Mouse (Mus musculus): ENCODE measurements at regions not wholly inside any gene's neighbourhood (a gene's known extent, or its start where the extent isn't known, plus 50 kb on each side); places are given as distances from the start of the nearest gene placed in this dataset.

DNA sequence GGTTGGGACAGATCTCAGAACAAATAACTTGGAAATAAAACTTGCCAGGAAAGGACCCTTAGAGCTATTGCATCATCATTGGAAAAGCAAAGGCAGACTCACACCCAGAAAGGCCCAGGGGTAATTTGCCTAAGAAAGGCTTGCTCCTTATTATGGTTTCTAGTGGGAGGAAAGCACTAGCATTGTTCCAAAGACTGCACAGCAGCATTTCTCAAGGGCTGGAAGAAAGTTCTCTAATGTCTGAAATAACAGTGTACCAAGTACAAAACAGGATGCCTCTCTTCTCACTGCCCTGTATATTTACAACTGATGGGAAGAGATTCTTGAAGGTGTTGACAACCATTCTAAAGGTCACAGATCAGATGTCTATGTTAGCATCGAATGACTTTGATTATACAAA is 713.4 kb upstream of the Nrsn1 start:
- DNase-seq (ENCODE audit: low spot score) (no peak), ATAC-seq (replicated peaks; ENCODE audit: low FRiP score, low TSS enrichment, low read depth) (no peak)
- Histone ChIP-seq H3K4me1 (replicated peaks; ENCODE audit: control insufficient read depth, insufficient read depth, low read length) (no peaks in the 10 kb centered on the region), H3K36me3 (ENCODE audit: control insufficient read depth, insufficient read depth, low read length) (no peaks in the 10 kb centered on the region), H3K4me2 (ENCODE audit: low read length) (no peak overlapping the region), H3K27ac (ENCODE audit: low read depth) (no peak overlapping the region), H3K9me3 (ENCODE audit: control insufficient read depth, low read length) (no peaks in the 10 kb centered on the region), H3K4me3 (ENCODE audit: low read depth, low read length) (no peak overlapping the region), H3K27me3 (replicated peaks; ENCODE audit: control insufficient read depth, insufficient read depth, low read length) (no peaks in the 10 kb centered on the region), H3K9ac (ENCODE audit: low read length) (no peak overlapping the region)
- 85% methylated on average over 1 of the region's 1 CpGs for WGBS

DNA sequence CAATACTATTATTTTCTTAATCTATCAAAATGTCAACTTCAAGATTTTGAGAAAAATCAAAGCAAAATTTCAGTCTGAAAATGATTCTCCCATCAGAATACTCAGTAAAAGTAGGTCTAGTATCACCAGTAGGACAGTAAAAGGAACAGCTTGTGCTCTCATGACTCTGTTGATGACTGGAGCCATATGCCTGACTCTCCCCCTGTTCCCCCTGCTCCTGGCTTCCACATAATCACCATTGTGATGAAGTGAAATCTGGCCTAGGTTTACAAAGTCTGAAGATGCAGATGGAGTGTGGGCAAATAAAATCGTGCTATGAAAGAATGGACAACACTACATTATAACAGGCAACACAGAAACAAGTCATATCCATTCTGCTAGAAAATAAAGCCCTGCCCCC is 708.3 kb upstream of the Nrsn1 start:
- no peak overlapping the region for H3K9ac ChIP-seq (ENCODE audit: low read length)
- H3K36me3 ChIP-seq (ENCODE audit: control insufficient read depth, insufficient read depth, low read length): no peaks in the 10 kb centered on the region
- H3K4me1 ChIP-seq (replicated peaks; ENCODE audit: control insufficient read depth, insufficient read depth, low read length): no peaks in the 10 kb centered on the region
- DNase-seq (ENCODE audit: low spot score): no peak
- no peaks in the 10 kb centered on the region for H3K9me3 ChIP-seq (ENCODE audit: control insufficient read depth, low read length)
- 69% methylated on average over 1 of the region's 1 CpGs for WGBS
- no peak overlapping the region for H3K27ac ChIP-seq (ENCODE audit: low read depth)
- ATAC-seq (replicated peaks; ENCODE audit: low FRiP score, low TSS enrichment, low read depth): no peak
- no peak overlapping the region for H3K4me3 ChIP-seq (ENCODE audit: low read depth, low read length)
- no peaks in the 10 kb centered on the region for H3K27me3 ChIP-seq (replicated peaks; ENCODE audit: control insufficient read depth, insufficient read depth, low read length)
- H3K4me2 ChIP-seq (ENCODE audit: low read length): no peak overlapping the region

DNA sequence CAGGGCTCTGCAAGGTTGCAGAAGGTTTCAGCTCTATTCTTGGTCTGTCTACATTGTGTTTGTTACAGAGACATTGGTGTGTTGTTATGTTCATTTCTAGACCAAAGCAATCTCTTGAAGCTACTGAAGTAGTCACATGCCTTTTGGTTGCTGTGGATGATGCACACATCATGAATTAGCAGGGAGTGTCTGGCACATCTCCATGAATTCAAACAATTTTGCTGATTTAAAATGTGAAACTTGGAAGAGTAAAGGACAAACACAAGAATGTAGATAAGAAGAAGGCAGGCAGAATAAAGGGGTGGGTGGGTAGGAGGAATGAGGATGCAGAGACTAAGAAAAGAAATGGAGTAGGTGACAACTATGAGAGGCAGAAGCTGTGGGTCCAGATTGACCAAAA is 688.3 kb upstream of the Nrsn1 start:
- Histone ChIP-seq H3K27ac (ENCODE audit: low read depth) (no peak overlapping the region), H3K4me1 (replicated peaks; ENCODE audit: control insufficient read depth, insufficient read depth, low read length) (peaks cover 2% of the 10 kb centered on the region; the same call in 1 of the 2 replicates), H3K9ac (ENCODE audit: low read length) (no peak overlapping the region), H3K36me3 (ENCODE audit: control insufficient read depth, insufficient read depth, low read length) (no peaks in the 10 kb centered on the region), H3K4me3 (ENCODE audit: low read depth, low read length) (no peak overlapping the region), H3K9me3 (ENCODE audit: control insufficient read depth, low read length) (no peaks in the 10 kb centered on the region), H3K4me2 (ENCODE audit: low read length) (no peak overlapping the region), H3K27me3 (replicated peaks; ENCODE audit: control insufficient read depth, insufficient read depth, low read length) (no peaks in the 10 kb centered on the region)
- ATAC-seq (replicated peaks; ENCODE audit: low FRiP score, low TSS enrichment, low read depth) (no peak), DNase-seq (ENCODE audit: low spot score) (no peak)

DNA sequence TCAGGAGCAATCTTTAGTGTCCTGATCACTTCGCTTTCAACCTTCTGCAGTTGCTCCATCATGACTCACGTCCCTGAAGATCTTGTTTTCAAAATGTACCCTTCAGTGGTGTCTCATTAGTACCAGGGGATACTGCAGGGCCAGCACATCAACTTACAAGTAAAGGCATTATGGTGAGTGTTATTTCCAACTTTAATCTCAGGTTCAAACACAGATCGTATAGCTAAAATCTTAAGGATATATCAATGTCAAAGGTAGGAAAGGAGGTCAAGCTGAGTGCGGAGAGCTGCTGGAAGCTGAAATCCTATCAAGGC is 687.8 kb upstream of the Nrsn1 start:
- Histone ChIP-seq H3K27me3 (replicated peaks; ENCODE audit: control insufficient read depth, insufficient read depth, low read length) (no peaks in the 10 kb centered on the region), H3K9ac (ENCODE audit: low read length) (no peak overlapping the region), H3K36me3 (ENCODE audit: control insufficient read depth, insufficient read depth, low read length) (no peaks in the 10 kb centered on the region), H3K4me2 (ENCODE audit: low read length) (no peak overlapping the region), H3K27ac (ENCODE audit: low read depth) (no peak overlapping the region), H3K4me3 (ENCODE audit: low read depth, low read length) (no peak overlapping the region), H3K9me3 (ENCODE audit: control insufficient read depth, low read length) (no peaks in the 10 kb centered on the region), H3K4me1 (replicated peaks; ENCODE audit: control insufficient read depth, insufficient read depth, low read length) (peaks cover 2% of the 10 kb centered on the region; the same call in 1 of the 2 replicates)
- DNase-seq (ENCODE audit: low spot score) (no peak), ATAC-seq (replicated peaks; ENCODE audit: low FRiP score, low TSS enrichment, low read depth) (no peak)
- WGBS: 40% methylated on average over 4 of the region's 4 CpGs

DNA sequence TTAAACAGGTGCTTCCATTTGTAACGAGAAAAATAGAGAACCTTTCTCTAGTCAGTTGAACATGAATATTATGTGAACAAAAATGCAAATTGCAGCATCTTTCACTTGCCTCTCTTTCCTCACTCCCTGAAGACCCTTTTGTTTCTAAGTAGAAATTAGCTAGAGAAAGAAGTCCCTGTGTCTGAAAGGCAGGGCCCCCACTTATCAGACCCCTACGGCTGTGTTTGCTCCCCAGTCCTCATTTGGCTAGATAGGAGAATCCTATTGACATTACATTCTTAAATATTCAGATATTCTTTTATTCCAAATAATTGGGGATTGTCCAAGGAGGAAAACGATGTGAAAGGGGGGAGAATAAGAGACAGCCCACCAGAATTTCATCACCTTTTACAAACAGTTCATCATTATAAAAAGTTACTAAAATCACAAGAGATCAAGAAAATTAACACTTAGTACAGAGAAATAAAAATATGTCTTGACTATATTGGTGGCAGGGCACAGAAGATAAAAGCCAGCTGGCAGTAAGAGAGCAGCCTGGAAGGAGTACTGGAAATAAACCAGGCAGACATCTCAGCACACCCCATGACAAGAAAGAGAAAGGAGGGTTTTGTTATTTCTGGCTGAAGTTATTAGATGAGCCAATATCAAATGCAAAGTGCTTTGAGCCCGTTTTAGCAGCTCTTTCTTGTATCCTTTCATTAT is 687.3 kb upstream of the Nrsn1 start:
- no peak overlapping the region for H3K9ac ChIP-seq (ENCODE audit: low read length)
- H3K36me3 ChIP-seq (ENCODE audit: control insufficient read depth, insufficient read depth, low read length): no peaks in the 10 kb centered on the region
- no peaks in the 10 kb centered on the region for H3K27me3 ChIP-seq (replicated peaks; ENCODE audit: control insufficient read depth, insufficient read depth, low read length)
- no peak overlapping the region for H3K4me3 ChIP-seq (ENCODE audit: low read depth, low read length)
- H3K27ac ChIP-seq (ENCODE audit: low read depth): no peak overlapping the region
- H3K4me1 ChIP-seq (replicated peaks; ENCODE audit: control insufficient read depth, insufficient read depth, low read length): peaks cover 2% of the 10 kb centered on the region; the same call in 1 of the 2 replicates
- DNase-seq (ENCODE audit: low spot score) (no peak), ATAC-seq (replicated peaks; ENCODE audit: low FRiP score, low TSS enrichment, low read depth) (no peak)
- H3K9me3 ChIP-seq (ENCODE audit: control insufficient read depth, low read length): no peaks in the 10 kb centered on the region
- H3K4me2 ChIP-seq (ENCODE audit: low read length): no peak overlapping the region
- WGBS: 43% methylated on average over 4 of the region's 4 CpGs

DNA sequence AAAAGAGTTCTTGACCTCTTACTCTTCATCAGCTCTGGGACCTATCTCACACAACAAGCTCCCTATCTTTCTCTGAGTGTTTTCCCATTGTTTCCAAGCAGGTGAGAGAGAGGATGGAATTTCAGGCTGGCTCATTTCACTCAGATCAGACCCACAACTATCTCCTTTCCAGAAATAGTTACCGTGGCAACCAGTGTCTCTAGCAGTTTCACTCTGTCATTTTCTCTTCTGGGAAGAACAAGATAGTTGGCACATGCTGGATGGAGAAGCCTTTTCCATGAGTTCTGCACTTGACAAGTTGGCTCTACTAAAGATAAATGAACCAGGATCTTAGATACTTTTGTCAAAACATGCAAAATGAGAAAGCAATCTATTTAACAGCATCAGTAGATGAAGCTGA is 667.3 kb upstream of the Nrsn1 start:
- H3K9me3 ChIP-seq (ENCODE audit: control insufficient read depth, low read length): no peaks in the 10 kb centered on the region
- peaks cover 14% of the 10 kb centered on the region for H3K4me1 ChIP-seq (replicated peaks; ENCODE audit: control insufficient read depth, insufficient read depth, low read length)
- 82% methylated on average over 1 of the region's 1 CpGs for WGBS
- no peaks in the 10 kb centered on the region for H3K27me3 ChIP-seq (replicated peaks; ENCODE audit: control insufficient read depth, insufficient read depth, low read length)
- no peak overlapping the region for H3K4me2 ChIP-seq (ENCODE audit: low read length)
- no peak overlapping the region for H3K27ac ChIP-seq (ENCODE audit: low read depth)
- no peaks in the 10 kb centered on the region for H3K36me3 ChIP-seq (ENCODE audit: control insufficient read depth, insufficient read depth, low read length)
- DNase-seq (ENCODE audit: low spot score) (no peak), ATAC-seq (replicated peaks; ENCODE audit: low FRiP score, low TSS enrichment, low read depth) (no peak)
- H3K9ac ChIP-seq (ENCODE audit: low read length): no peak overlapping the region
- no peak overlapping the region for H3K4me3 ChIP-seq (ENCODE audit: low read depth, low read length)

DNA sequence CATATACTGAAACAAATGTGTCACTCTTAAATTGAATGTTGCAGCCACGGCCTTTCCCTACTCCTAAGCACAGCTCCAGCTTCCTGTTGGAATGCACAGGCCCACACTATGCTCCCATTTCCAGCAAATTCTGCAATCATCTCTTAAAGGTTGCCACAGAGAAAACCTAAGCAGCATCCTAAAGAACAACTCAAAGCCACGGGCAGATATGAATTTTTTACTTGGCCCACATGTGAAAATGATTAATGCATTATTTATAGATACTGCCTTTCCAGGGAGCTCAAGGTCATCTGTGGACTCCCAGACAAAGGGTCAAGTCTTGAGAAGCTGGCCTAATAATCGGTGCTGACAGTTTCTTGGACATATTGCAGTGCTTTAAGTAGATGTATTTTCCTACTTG is 663.5 kb upstream of the Nrsn1 start:
- Histone ChIP-seq H3K4me1 (replicated peaks; ENCODE audit: control insufficient read depth, insufficient read depth, low read length) (peaks cover 16% of the 10 kb centered on the region), H3K27me3 (replicated peaks; ENCODE audit: control insufficient read depth, insufficient read depth, low read length) (no peaks in the 10 kb centered on the region), H3K4me3 (ENCODE audit: low read depth, low read length) (no peak overlapping the region), H3K36me3 (ENCODE audit: control insufficient read depth, insufficient read depth, low read length) (no peaks in the 10 kb centered on the region), H3K9ac (ENCODE audit: low read length) (no peak overlapping the region), H3K27ac (ENCODE audit: low read depth) (peak overlapping the region; percentile 40), H3K9me3 (ENCODE audit: control insufficient read depth, low read length) (no peaks in the 10 kb centered on the region), H3K4me2 (ENCODE audit: low read length) (no peak overlapping the region)
- WGBS: 20% methylated on average over 3 of the region's 3 CpGs
- DNase-seq (ENCODE audit: low spot score): no peak
- no peak for ATAC-seq (replicated peaks; ENCODE audit: low FRiP score, low TSS enrichment, low read depth)

DNA sequence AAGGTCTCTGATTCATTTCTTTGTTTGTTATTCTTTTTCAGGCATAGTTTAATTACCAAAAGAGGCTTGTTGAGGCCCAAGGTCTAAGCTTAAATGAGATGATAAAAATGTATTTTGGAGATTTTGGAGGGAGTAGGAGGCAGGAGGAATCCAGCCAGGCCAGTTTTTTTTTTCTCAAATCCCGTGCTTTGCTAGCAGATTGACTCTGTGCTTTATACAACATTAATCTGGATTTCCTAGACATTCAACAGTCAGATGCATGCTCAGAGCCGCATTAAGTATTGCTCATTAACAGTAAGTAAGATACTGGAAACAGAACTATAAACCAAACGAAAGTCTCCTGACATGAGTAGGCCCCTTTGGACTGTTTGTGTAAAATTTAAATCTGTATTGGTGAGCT is 662.9 kb upstream of the Nrsn1 start:
- DNase-seq (ENCODE audit: low spot score) (no peak), ATAC-seq (replicated peaks; ENCODE audit: low FRiP score, low TSS enrichment, low read depth) (no peak)
- Histone ChIP-seq H3K4me3 (ENCODE audit: low read depth, low read length) (no peak overlapping the region), H3K36me3 (ENCODE audit: control insufficient read depth, insufficient read depth, low read length) (no peaks in the 10 kb centered on the region), H3K27me3 (replicated peaks; ENCODE audit: control insufficient read depth, insufficient read depth, low read length) (no peaks in the 10 kb centered on the region), H3K9me3 (ENCODE audit: control insufficient read depth, low read length) (no peaks in the 10 kb centered on the region), H3K4me2 (ENCODE audit: low read length) (no peak overlapping the region), H3K27ac (ENCODE audit: low read depth) (peak overlapping the region; percentile 40), H3K4me1 (replicated peaks; ENCODE audit: control insufficient read depth, insufficient read depth, low read length) (peaks cover 16% of the 10 kb centered on the region), H3K9ac (ENCODE audit: low read length) (no peak overlapping the region)
- WGBS: 22% methylated on average over 3 of the region's 3 CpGs

DNA sequence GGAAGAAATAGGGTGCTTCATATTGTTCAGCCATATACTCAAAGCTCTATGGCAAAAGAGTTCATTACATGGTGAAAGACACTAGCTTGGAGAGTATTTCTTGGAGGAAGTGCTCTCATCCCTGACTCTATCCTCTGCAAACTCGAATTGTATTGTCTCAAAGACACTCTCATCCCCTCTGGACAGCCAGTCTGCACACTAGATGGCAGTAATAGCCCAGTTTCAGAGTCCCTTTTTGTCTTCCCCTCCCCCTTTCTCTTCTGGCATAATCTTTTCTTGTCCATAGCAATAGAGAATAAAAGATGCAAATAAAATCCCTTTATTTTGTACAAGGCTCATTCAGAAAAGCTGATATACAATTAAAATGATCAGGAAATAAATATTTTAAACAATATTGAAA is 662.5 kb upstream of the Nrsn1 start:
- Histone ChIP-seq H3K4me2 (ENCODE audit: low read length) (no peak overlapping the region), H3K4me1 (replicated peaks; ENCODE audit: control insufficient read depth, insufficient read depth, low read length) (peaks cover 16% of the 10 kb centered on the region), H3K36me3 (ENCODE audit: control insufficient read depth, insufficient read depth, low read length) (no peaks in the 10 kb centered on the region), H3K27ac (ENCODE audit: low read depth) (no peak overlapping the region), H3K9me3 (ENCODE audit: control insufficient read depth, low read length) (no peaks in the 10 kb centered on the region), H3K9ac (ENCODE audit: low read length) (no peak overlapping the region), H3K4me3 (ENCODE audit: low read depth, low read length) (no peak overlapping the region), H3K27me3 (replicated peaks; ENCODE audit: control insufficient read depth, insufficient read depth, low read length) (no peaks in the 10 kb centered on the region)
- ATAC-seq (replicated peaks; ENCODE audit: low FRiP score, low TSS enrichment, low read depth) (peak; percentile 64; the same call in 1 of the 2 replicates), DNase-seq (ENCODE audit: low spot score) (peak; percentile 79)
- WGBS: 0% methylated on average over 1 of the region's 1 CpGs
